9 mouse cellular contexts compared by ENCODE assay signal in genomic region chr12:85865526-85865925, GRCm38 (mm10). TPM values are rescaled to one million over a fixed set of nuclear protein-coding genes. Genes with fewer than 3 reads are reported as not detected.
DNase-seq lines count a peak whose midpoint lies in the region; ATAC-seq and TF ChIP-seq lines count a peak whose summit lies in the region.
"Had no signal": no experiment of that assay in that cellular context is flagged by ENCODE, and none has a peak within 500 bp of the region (broad histone marks: within the 10 kb centered on the region; RNA-seq: fewer than 3 reads in every experiment).

No protein-coding gene starts in this region.

- H3K27ac ChIP-seq in forebrain, postnatal 0 days (ENCODE audit: low read depth, low read length), result no peak overlapping the region
- no peak overlapping the region for H3K27ac ChIP-seq in forebrain, embryonic 12.5 days
- H3K27ac ChIP-seq in limb, embryonic 14.5 days (replicated peaks; ENCODE audit: low read depth, low read length), result no peak overlapping the region
- no peak overlapping the region for H3K27ac ChIP-seq in limb, embryonic 10.5 days
- no peak overlapping the region for H3K27ac ChIP-seq in forebrain, embryonic 15.5 days (replicated peaks)

- DNase-seq in forebrain, postnatal 0 days, result peak; percentile 58
- peak; percentile 61 for DNase-seq in limb, embryonic 14.5 days (ENCODE audit: low spot score)
- no peak for DNase-seq in limb, embryonic 10.5 days (ENCODE audit: low spot score)
- DNase-seq in MN1 (ENCODE audit: low spot score), result peak; percentile 6
- DNase-seq in naive thymus-derived CD4-positive, alpha-beta T cell, adult 2 months (ENCODE audit: low read depth), result peak; percentile 40
- no peak for DNase-seq in testis, postnatal 14 days (ENCODE audit: low spot score)

- H3K4me2 ChIP-seq in forebrain, postnatal 0 days (ENCODE audit: low read depth), result no peak overlapping the region
- no peak overlapping the region for H3K4me2 ChIP-seq in forebrain, embryonic 12.5 days
- H3K4me2 ChIP-seq in limb, embryonic 14.5 days (replicated peaks; ENCODE audit: low read depth, low read length, severe bottlenecking), result no peak overlapping the region
- no peak overlapping the region for H3K4me2 ChIP-seq in forebrain, embryonic 15.5 days (replicated peaks)

- H3K27me3 ChIP-seq in forebrain, postnatal 0 days (ENCODE audit: insufficient read depth, low read length), result no peaks in the 10 kb centered on the region
- no peaks in the 10 kb centered on the region for H3K27me3 ChIP-seq in forebrain, embryonic 12.5 days
- no peaks in the 10 kb centered on the region for H3K27me3 ChIP-seq in limb, embryonic 14.5 days (ENCODE audit: control insufficient read depth, insufficient read depth, low read length)
- H3K27me3 ChIP-seq in limb, embryonic 10.5 days (ENCODE audit: low read depth, poor library complexity, severe bottlenecking), result no peaks in the 10 kb centered on the region
- no peaks in the 10 kb centered on the region for H3K27me3 ChIP-seq in forebrain, embryonic 15.5 days

- TF ChIP-seq CTCF in forebrain, postnatal 0 days (IDR thresholded peaks at IDR 0.05; ENCODE audit: low read depth), result peak; percentile 74

- WGBS in forebrain, postnatal 0 days, result 87% methylated on average over 3 of the region's 3 CpGs
- WGBS in forebrain, embryonic 12.5 days, result 85% methylated on average over 3 of the region's 3 CpGs
- WGBS in limb, embryonic 14.5 days, result 62% methylated on average over 3 of the region's 3 CpGs
- 90% methylated on average over 3 of the region's 3 CpGs for WGBS in limb, embryonic 10.5 days
- WGBS in forebrain, embryonic 15.5 days, result 90% methylated on average over 3 of the region's 3 CpGs

- peaks cover 2% of the 10 kb centered on the region; the same call in 1 of the 2 replicates for H3K36me3 ChIP-seq in forebrain, postnatal 0 days (ENCODE audit: insufficient read depth)
- no peaks in the 10 kb centered on the region; the same call in 1 of the 2 replicates for H3K36me3 ChIP-seq in forebrain, embryonic 12.5 days (replicated peaks)
- H3K36me3 ChIP-seq in limb, embryonic 14.5 days (ENCODE audit: control insufficient read depth, insufficient read depth, low read length), result 0 out of 2 replicates have a peak, but pooled peaks cover 3% of the 10 kb centered on the region
- peaks cover 27% of the 10 kb centered on the region for H3K36me3 ChIP-seq in limb, embryonic 10.5 days
- H3K36me3 ChIP-seq in forebrain, embryonic 15.5 days, result 0 out of 2 replicates have a peak, but pooled peaks cover 2% of the 10 kb centered on the region

- H3K9me3 ChIP-seq in forebrain, postnatal 0 days (ENCODE audit: low read length), result no peaks in the 10 kb centered on the region
- no peaks in the 10 kb centered on the region for H3K9me3 ChIP-seq in forebrain, embryonic 12.5 days
- no peaks in the 10 kb centered on the region for H3K9me3 ChIP-seq in limb, embryonic 14.5 days (ENCODE audit: control insufficient read depth, low read length)
- H3K9me3 ChIP-seq in limb, embryonic 10.5 days (replicated peaks), result no peaks in the 10 kb centered on the region
- no peaks in the 10 kb centered on the region for H3K9me3 ChIP-seq in forebrain, embryonic 15.5 days

- ATAC-seq in forebrain, postnatal 0 days, result peak; percentile 68
- no peak for ATAC-seq in forebrain, embryonic 12.5 days (ENCODE audit: low FRiP score)
- peak; percentile 69; the same call in 1 of the 2 replicates for ATAC-seq in limb, embryonic 14.5 days (ENCODE audit: low FRiP score, low read depth)
- no peak for ATAC-seq in forebrain, embryonic 15.5 days (replicated peaks)

- no peak overlapping the region for H3K9ac ChIP-seq in forebrain, postnatal 0 days
- no peak overlapping the region for H3K9ac ChIP-seq in forebrain, embryonic 12.5 days
- no peak overlapping the region for H3K9ac ChIP-seq in limb, embryonic 14.5 days (ENCODE audit: low read depth, low read length, severe bottlenecking)
- H3K9ac ChIP-seq in forebrain, embryonic 15.5 days (replicated peaks), result no peak overlapping the region

- no peak overlapping the region for H3K4me3 ChIP-seq in forebrain, postnatal 0 days (ENCODE audit: low read depth, low read length)
- no peak overlapping the region for H3K4me3 ChIP-seq in forebrain, embryonic 12.5 days (replicated peaks)
- no peak overlapping the region for H3K4me3 ChIP-seq in limb, embryonic 14.5 days (replicated peaks; ENCODE audit: low read length)
- H3K4me3 ChIP-seq in limb, embryonic 10.5 days, result no peak overlapping the region
- no peak overlapping the region for H3K4me3 ChIP-seq in forebrain, embryonic 15.5 days
- H3K4me3 ChIP-seq: myocyte had no signal

- no peak for TF ChIP-seq POLR2A in limb, embryonic 14.5 days (IDR thresholded peaks at IDR 0.05; ENCODE audit: borderline replicate concordance, extremely low read depth, insufficient read depth, insufficient read length)

- H3K4me1 ChIP-seq in forebrain, postnatal 0 days (ENCODE audit: insufficient read depth), result no peaks in the 10 kb centered on the region
- H3K4me1 ChIP-seq in forebrain, embryonic 12.5 days, result peaks cover 11% of the 10 kb centered on the region
- H3K4me1 ChIP-seq in limb, embryonic 14.5 days (ENCODE audit: control insufficient read depth, insufficient read depth, low read length), result peaks cover 23% of the 10 kb centered on the region
- no peaks in the 10 kb centered on the region for H3K4me1 ChIP-seq in limb, embryonic 10.5 days
- peaks cover 21% of the 10 kb centered on the region for H3K4me1 ChIP-seq in forebrain, embryonic 15.5 days

RNA-seq across cellular contexts. Expression of gene Ttll5, which starts 41.1 kb away (rescaled TPM):
- 13.2 and 17.5 TPM in 2 replicates for total RNA-seq in forebrain, postnatal 0 days (2014; rRNA removed)
- 8.2 and 11.1 TPM in 2 replicates for polyA plus RNA-seq in forebrain, postnatal 0 days (2015; fragmentation: Nextera tagmentation; extraction: Ambion mirVana)
- 12.3 and 17.3 TPM in 2 replicates for polyA plus RNA-seq in forebrain, embryonic 12.5 days (2016; fragmentation: Nextera tagmentation; extraction: Ambion mirVana)
- polyA plus RNA-seq in limb, embryonic 14.5 days (2012; rRNA removed), result 16.3 and 20.2 TPM in 2 replicates
- 13.9 and 14.6 TPM in 2 replicates for polyA plus RNA-seq in limb, embryonic 14.5 days (2014; fragmentation: Nextera tagmentation; extraction: Ambion mirVana)
- polyA plus RNA-seq in limb, embryonic 10.5 days (2016; fragmentation: Nextera tagmentation; extraction: Ambion mirVana), result 18.9 and 22.4 TPM in 2 replicates
- polyA plus RNA-seq in forebrain, embryonic 15.5 days (2015; fragmentation: Nextera tagmentation; extraction: Ambion mirVana), result 14.7 and 15.4 TPM in 2 replicates

RNA-seq across cellular contexts. Expression of gene Erg28, which starts 41.2 kb away (rescaled TPM):
- 68.1 and 75.4 TPM in 2 replicates for total RNA-seq in forebrain, postnatal 0 days (2014; rRNA removed)
- 118 TPM in 2 replicates for polyA plus RNA-seq in forebrain, postnatal 0 days (2015; fragmentation: Nextera tagmentation; extraction: Ambion mirVana)
- 97.7 and 104 TPM in 2 replicates for polyA plus RNA-seq in forebrain, embryonic 12.5 days (2016; fragmentation: Nextera tagmentation; extraction: Ambion mirVana)
- polyA plus RNA-seq in limb, embryonic 14.5 days (2012; rRNA removed), result 86.7 and 92.7 TPM in 2 replicates
- polyA plus RNA-seq in limb, embryonic 14.5 days (2014; fragmentation: Nextera tagmentation; extraction: Ambion mirVana), result 110 and 120 TPM in 2 replicates
- polyA plus RNA-seq in limb, embryonic 10.5 days (2016; fragmentation: Nextera tagmentation; extraction: Ambion mirVana), result 109 and 112 TPM in 2 replicates
- 97.5 and 101 TPM in 2 replicates for polyA plus RNA-seq in forebrain, embryonic 15.5 days (2015; fragmentation: Nextera tagmentation; extraction: Ambion mirVana)

Comparison
In these comparisons a context has a peak if more than half of its experiments do, and no peak if none do; other contexts are left out.
1. ATAC-seq: peak in forebrain, postnatal 0 days (single experiment) and limb, embryonic 14.5 days (single experiment); none in forebrain, embryonic 12.5 days (single experiment) and forebrain, embryonic 15.5 days (single experiment).
2. DNase-seq: peak in forebrain, postnatal 0 days (single experiment), limb, embryonic 14.5 days (single experiment), MN1 (single experiment) and naive thymus-derived CD4-positive, alpha-beta T cell, adult 2 months (single experiment); none in limb, embryonic 10.5 days (single experiment) and testis, postnatal 14 days (single experiment).